Mouse (Mus musculus): ENCODE results near the gene Gstp1. TPM values are rescaled to one million over a fixed set of nuclear protein-coding genes. Genes with fewer than 3 reads are reported as not detected.

Gstp1 gene
- polyA plus RNA-seq, 1 experiment from 2014 or later, result 369 TPM

DNA sequence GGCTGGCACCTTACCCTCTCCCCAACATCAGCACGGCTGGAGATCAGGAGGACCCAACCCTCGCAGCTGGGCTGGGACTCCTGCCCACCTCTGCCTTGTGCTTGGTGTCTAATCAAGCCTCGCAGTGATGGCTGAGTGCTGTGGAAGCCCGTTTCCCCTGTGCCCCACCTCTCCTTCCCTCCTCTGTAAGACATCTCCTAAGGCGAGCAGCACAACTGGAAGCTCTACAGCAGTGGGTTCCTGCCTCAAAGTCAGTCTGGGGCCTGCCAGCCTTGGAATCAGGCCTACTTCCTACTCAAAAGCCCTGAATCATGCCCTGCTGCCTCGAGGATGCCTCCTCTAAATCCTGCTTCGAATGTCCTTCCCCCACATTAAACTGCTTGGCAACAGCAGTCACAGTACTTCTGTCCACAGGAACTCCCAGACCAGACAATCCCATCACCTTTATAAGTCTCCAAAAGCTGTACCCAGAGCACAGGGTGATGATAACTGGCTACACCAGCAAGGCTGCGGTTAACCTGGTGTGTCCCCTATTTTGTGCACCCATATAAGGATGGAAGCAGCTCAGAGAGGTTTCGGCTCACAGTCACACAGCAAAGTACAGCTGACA, 38.6 kb downstream of the Gstp1 start:
- peak overlapping the region; percentile 77 for H3K4me3 ChIP-seq
- H3K9ac ChIP-seq, result peak overlapping the region; percentile 94
- H3K36me3 ChIP-seq, result peaks cover 1% of the 10 kb centered on the region; the same call in 1 of the 2 replicates
- 81% methylated on average over 9 of the region's 9 CpGs for WGBS
- H3K4me1 ChIP-seq (replicated peaks), result peaks cover 49% of the 10 kb centered on the region
- no peaks in the 10 kb centered on the region for H3K9me3 ChIP-seq (replicated peaks)
- peak overlapping the region; percentile 87 for H3K4me2 ChIP-seq
- 0 out of 2 replicates have a peak, but pooled peaks cover 5% of the 10 kb centered on the region for H3K27me3 ChIP-seq (replicated peaks)
- no peak overlapping the region for H3K27ac ChIP-seq (ENCODE audit: poor library complexity, severe bottlenecking)
- no peak for ATAC-seq (ENCODE audit: insufficient number of reproducible peaks, low FRiP score)

DNA sequence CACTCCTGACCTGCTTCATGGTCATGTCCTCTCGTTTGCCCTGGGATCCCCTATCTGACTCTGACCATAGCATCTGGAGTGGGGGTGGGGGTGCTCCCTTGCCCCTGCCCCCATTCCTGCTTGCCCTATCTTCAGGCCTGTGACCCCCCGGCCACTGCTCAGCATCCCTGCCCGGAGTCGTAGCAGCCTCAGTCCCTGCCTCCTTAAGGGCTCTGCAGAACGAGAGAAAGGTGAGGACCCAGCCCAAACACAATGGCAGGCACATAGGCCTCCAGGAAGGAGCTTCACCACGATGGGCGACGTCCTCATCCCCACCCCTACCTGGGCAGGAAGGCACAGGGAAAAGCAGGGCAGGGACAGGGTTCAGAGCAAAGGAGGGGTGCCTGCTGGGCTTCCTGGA, 39.5 kb downstream of the Gstp1 start:
- Histone ChIP-seq H3K4me1 (replicated peaks) (peaks cover 40% of the 10 kb centered on the region), H3K9ac (0 out of 2 replicates have a peak overlapping the region, but pooled peaks have one; percentile 3), H3K27me3 (replicated peaks) (0 out of 2 replicates have a peak, but pooled peaks cover 5% of the 10 kb centered on the region), H3K4me3 (no peak overlapping the region), H3K9me3 (replicated peaks) (no peaks in the 10 kb centered on the region), H3K27ac (ENCODE audit: poor library complexity, severe bottlenecking) (no peak overlapping the region), H3K4me2 (no peak overlapping the region), H3K36me3 (no peaks in the 10 kb centered on the region)
- ATAC-seq (ENCODE audit: insufficient number of reproducible peaks, low FRiP score), result no peak
- WGBS, result 67% methylated on average over 8 of the region's 8 CpGs

DNA sequence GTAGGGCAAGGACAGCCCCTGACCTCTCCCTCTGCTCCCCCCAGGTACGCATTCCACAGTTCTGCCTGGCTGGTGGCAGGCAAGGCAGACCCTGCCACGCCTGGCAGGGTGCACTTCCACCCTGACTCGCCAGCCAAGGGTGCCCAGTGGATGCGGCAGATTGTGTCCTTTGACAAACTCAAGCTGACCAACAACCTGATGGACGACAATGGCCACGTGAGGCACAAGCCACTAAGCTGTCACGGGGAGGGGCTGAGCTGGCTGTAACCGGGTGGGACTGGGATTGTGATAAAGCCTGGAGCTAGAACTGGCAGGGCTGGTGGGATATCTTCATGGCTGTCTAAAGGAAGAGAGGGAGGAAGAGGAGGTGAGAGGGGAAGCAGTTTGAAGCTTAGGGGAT, 40.6 kb downstream of the Gstp1 start:
- Histone ChIP-seq H3K4me1 (replicated peaks) (peaks cover 30% of the 10 kb centered on the region), H3K36me3 (no peaks in the 10 kb centered on the region), H3K27ac (ENCODE audit: poor library complexity, severe bottlenecking) (no peak overlapping the region), H3K9me3 (replicated peaks) (no peaks in the 10 kb centered on the region), H3K4me2 (no peak overlapping the region), H3K4me3 (no peak overlapping the region), H3K9ac (no peak overlapping the region), H3K27me3 (replicated peaks) (0 out of 2 replicates have a peak, but pooled peaks cover 5% of the 10 kb centered on the region)
- 48% methylated on average over 8 of the region's 8 CpGs for WGBS
- no peak for ATAC-seq (ENCODE audit: insufficient number of reproducible peaks, low FRiP score)

DNA sequence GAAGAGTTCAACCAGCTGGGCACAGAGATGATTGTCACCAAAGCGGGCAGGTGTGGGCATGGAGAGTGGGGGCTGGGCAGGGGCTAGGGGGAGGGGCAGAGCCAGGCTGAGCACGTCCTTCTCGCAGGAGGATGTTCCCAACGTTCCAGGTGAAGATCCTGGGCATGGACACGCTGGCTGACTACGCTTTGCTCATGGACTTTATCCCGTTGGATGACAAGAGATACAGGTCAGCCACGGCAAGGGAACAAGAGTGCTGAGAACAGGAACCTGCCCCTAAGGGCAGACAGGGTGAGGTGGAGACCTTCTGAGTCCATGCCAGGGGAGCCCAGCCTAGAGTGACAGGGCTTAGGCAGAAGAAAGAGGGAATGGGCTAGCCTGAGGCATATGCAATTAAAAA, 41.0 kb downstream of the Gstp1 start:
- no peak overlapping the region for H3K9ac ChIP-seq
- ATAC-seq (ENCODE audit: insufficient number of reproducible peaks, low FRiP score), result no peak
- 80% methylated on average over 8 of the region's 8 CpGs for WGBS

DNA sequence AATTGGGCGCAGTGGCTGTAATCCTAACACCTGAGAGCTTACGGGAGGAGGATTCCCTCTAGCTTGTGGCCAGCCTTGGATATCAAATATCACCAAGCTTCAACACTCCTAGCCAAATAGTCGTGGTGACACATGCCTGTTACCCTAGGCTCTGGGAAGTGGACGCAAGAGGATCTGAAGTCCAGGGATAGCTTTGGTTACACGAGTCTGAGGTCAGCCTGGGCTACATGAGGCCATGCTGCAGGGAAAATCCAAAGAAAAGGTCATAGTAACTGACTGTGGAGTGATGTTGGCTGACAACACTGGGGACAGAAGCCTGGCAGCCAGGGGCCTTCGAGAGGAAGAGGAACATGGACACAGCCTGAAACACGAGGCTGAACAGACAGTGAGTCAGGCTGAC, 41.7 kb downstream of the Gstp1 start:
- H3K9ac ChIP-seq, result no peak overlapping the region
- no peaks in the 10 kb centered on the region for H3K9me3 ChIP-seq (replicated peaks)
- 64% methylated on average over 7 of the region's 7 CpGs for WGBS
- no peak for ATAC-seq (ENCODE audit: insufficient number of reproducible peaks, low FRiP score)
- no peaks in the 10 kb centered on the region for H3K36me3 ChIP-seq
- no peak overlapping the region for H3K4me2 ChIP-seq
- no peak overlapping the region for H3K4me3 ChIP-seq
- H3K27me3 ChIP-seq (replicated peaks), result peaks cover 10% of the 10 kb centered on the region; the same call in 1 of the 2 replicates
- H3K27ac ChIP-seq (ENCODE audit: poor library complexity, severe bottlenecking), result no peak overlapping the region
- H3K4me1 ChIP-seq (replicated peaks), result peaks cover 18% of the 10 kb centered on the region

More for the DNA sequence above, 41.0 kb downstream of the Gstp1 start:
- Histone ChIP-seq H3K4me3 (no peak overlapping the region), H3K27me3 (replicated peaks) (0 out of 2 replicates have a peak, but pooled peaks cover 5% of the 10 kb centered on the region), H3K4me2 (no peak overlapping the region), H3K27ac (ENCODE audit: poor library complexity, severe bottlenecking) (no peak overlapping the region), H3K36me3 (no peaks in the 10 kb centered on the region), H3K4me1 (replicated peaks) (peaks cover 25% of the 10 kb centered on the region), H3K9me3 (replicated peaks) (no peaks in the 10 kb centered on the region)

DNA sequence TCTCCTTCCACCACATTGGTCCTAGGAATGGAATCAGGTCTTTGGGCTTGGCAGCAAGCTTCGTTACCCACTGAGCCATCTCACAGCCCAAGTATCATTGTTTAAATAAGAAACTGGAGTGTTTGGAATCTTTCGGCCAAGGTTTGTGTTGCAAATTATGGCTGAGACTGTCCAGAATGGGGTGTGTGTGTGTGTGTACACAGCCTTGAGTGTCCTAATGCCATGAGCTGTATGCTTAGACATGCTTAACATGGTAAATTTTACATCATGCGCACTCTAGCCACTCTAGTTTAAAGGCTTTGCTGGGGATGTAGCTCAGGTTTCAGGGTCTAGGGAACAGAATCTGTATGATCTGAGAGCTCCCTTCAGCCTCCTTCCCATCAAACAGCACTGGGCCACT, 42.3 kb downstream of the Gstp1 start:
- Histone ChIP-seq H3K4me2 (no peak overlapping the region), H3K36me3 (no peaks in the 10 kb centered on the region), H3K9ac (no peak overlapping the region), H3K4me1 (replicated peaks) (peaks cover 14% of the 10 kb centered on the region), H3K9me3 (replicated peaks) (no peaks in the 10 kb centered on the region), H3K27ac (ENCODE audit: poor library complexity, severe bottlenecking) (no peak overlapping the region), H3K4me3 (no peak overlapping the region), H3K27me3 (replicated peaks) (peaks cover 15% of the 10 kb centered on the region; the same call in 1 of the 2 replicates)
- ATAC-seq (ENCODE audit: insufficient number of reproducible peaks, low FRiP score), result no peak
- 88% methylated on average over 3 of the region's 3 CpGs for WGBS

GRCm38 (mm10) chr19:3994932-3995331, 42.9 kb downstream of the Gstp1 start:
- ATAC-seq (ENCODE audit: insufficient number of reproducible peaks, low FRiP score), result no peak
- no peaks in the 10 kb centered on the region for H3K9me3 ChIP-seq (replicated peaks)
- H3K9ac ChIP-seq, result no peak overlapping the region
- no peak overlapping the region for H3K27ac ChIP-seq (ENCODE audit: poor library complexity, severe bottlenecking)
- WGBS, result 66% methylated on average over 6 of the region's 6 CpGs
- peaks cover 15% of the 10 kb centered on the region; the same call in 1 of the 2 replicates for H3K27me3 ChIP-seq (replicated peaks)
- H3K4me3 ChIP-seq, result no peak overlapping the region
- H3K36me3 ChIP-seq, result no peaks in the 10 kb centered on the region
- H3K4me1 ChIP-seq (replicated peaks), result peaks cover 14% of the 10 kb centered on the region
- no peak overlapping the region for H3K4me2 ChIP-seq

GRCm38 (mm10) chr19:3992416-3992815, 45.4 kb downstream of the Gstp1 start, which contains the start of gene Tbx10:
Gene Tbx10 (plus strand): TSS chr19:3992752.
- Histone ChIP-seq H3K36me3 (peaks cover 3% of the 10 kb centered on the region; the same call in 1 of the 2 replicates), H3K9me3 (replicated peaks) (no peaks in the 10 kb centered on the region), H3K4me2 (no peak within 1 kb of the TSS), H3K9ac (no peak within 1 kb of the TSS), H3K27me3 (replicated peaks) (peaks cover 15% of the 10 kb centered on the region; the same call in 1 of the 2 replicates), H3K4me3 (no peak within 1 kb of the TSS), H3K4me1 (replicated peaks) (peaks cover 4% of the 10 kb centered on the region; the same call in 1 of the 2 replicates), H3K27ac (ENCODE audit: poor library complexity, severe bottlenecking) (no peak within 1 kb of the TSS)
- WGBS, result 41% methylated on average over 5 of the region's 5 CpGs
- no peak for ATAC-seq (ENCODE audit: insufficient number of reproducible peaks, low FRiP score)

DNA sequence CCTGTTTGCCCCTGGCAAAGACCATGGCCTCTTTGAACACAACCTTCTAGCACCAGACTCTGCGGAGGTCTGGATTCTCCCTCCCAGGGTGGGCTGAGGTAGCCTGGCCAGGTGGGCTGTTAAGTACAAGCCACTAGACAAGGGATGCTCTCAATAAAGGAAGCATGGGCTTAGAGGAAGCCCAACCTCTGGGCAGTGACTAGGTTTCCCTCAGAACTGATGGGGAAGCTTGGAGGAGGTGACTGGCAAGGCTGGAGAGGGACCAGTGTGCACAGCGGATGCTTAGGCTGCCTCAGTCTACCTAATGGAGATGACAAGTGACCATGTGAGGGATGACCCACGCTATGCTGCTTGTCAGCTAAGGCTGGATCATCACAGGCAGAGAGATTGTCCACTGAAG, 45.8 kb downstream of the Gstp1 start:
- Histone ChIP-seq H3K4me3 (no peak overlapping the region), H3K4me1 (replicated peaks) (peaks cover 2% of the 10 kb centered on the region), H3K9me3 (replicated peaks) (no peaks in the 10 kb centered on the region), H3K27ac (ENCODE audit: poor library complexity, severe bottlenecking) (no peak overlapping the region), H3K36me3 (peaks cover 3% of the 10 kb centered on the region; the same call in 1 of the 2 replicates), H3K4me2 (no peak overlapping the region), H3K9ac (no peak overlapping the region), H3K27me3 (replicated peaks) (peaks cover 15% of the 10 kb centered on the region; the same call in 1 of the 2 replicates)
- WGBS, result 85% methylated on average over 3 of the region's 3 CpGs
- no peak for ATAC-seq (ENCODE audit: insufficient number of reproducible peaks, low FRiP score)

GRCm38 (mm10) chr19:3991562-3991961, 46.2 kb downstream of the Gstp1 start:
- H3K9ac ChIP-seq, result no peak overlapping the region
- H3K27me3 ChIP-seq (replicated peaks), result peaks cover 15% of the 10 kb centered on the region; the same call in 1 of the 2 replicates
- H3K27ac ChIP-seq (ENCODE audit: poor library complexity, severe bottlenecking), result no peak overlapping the region
- H3K4me2 ChIP-seq, result no peak overlapping the region
- ATAC-seq (ENCODE audit: insufficient number of reproducible peaks, low FRiP score), result no peak
- peaks cover 3% of the 10 kb centered on the region; the same call in 1 of the 2 replicates for H3K36me3 ChIP-seq
- H3K4me3 ChIP-seq, result no peak overlapping the region
- no peaks in the 10 kb centered on the region for H3K9me3 ChIP-seq (replicated peaks)
- H3K4me1 ChIP-seq (replicated peaks), result peaks cover 6% of the 10 kb centered on the region
- 89% methylated on average over 3 of the region's 3 CpGs for WGBS

DNA sequence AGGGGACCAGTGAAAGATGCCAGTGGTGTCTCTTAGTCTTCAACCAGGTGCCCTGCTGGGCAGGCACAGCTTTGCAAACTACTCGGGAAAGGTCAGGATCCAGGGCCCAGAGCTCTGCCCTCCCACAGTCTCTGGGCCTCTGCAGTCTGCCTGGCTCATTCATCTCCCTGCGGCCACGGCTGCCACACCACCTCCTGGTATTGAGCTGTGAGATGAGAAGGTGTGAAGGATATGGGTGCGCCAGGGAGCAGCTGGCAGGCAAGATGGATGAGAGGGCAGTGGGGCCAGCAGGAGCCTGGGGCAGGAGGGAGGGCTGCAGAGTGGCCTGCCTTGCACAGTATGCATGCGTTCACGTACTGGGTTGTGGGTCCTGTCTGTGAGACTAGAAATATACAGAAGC, 47.0 kb downstream of the Gstp1 start:
- peaks cover 15% of the 10 kb centered on the region; the same call in 1 of the 2 replicates for H3K27me3 ChIP-seq (replicated peaks)
- H3K4me1 ChIP-seq (replicated peaks), result peaks cover 13% of the 10 kb centered on the region
- 54% methylated on average over 6 of the region's 6 CpGs for WGBS
- H3K4me2 ChIP-seq, result no peak overlapping the region
- no peak overlapping the region for H3K27ac ChIP-seq (ENCODE audit: poor library complexity, severe bottlenecking)
- peaks cover 3% of the 10 kb centered on the region; the same call in 1 of the 2 replicates for H3K36me3 ChIP-seq
- H3K9ac ChIP-seq, result no peak overlapping the region; the same call in 1 of the 2 replicates
- no peak for ATAC-seq (ENCODE audit: insufficient number of reproducible peaks, low FRiP score)
- no peak overlapping the region for H3K4me3 ChIP-seq
- H3K9me3 ChIP-seq (replicated peaks), result no peaks in the 10 kb centered on the region
